Comparison of ENCODE assay signal across 21 mouse cellular contexts in genomic region chrX:106176331-106176730, GRCm38 (mm10). TPM values are rescaled to one million over a fixed set of nuclear protein-coding genes. Genes with fewer than 3 reads are reported as not detected.
A peak's percentile ranks its signal among the peaks of the same experiment; 100 is the strongest.
DNase-seq lines count a peak whose midpoint lies in the region; ATAC-seq and TF ChIP-seq lines count a peak whose summit lies in the region.
"Had no signal": no experiment of that assay in that cellular context is flagged by ENCODE, and none has a peak within 500 bp of the region (broad histone marks: within the 10 kb centered on the region; RNA-seq: fewer than 3 reads in every experiment).

No protein-coding gene starts in this region.

- WGBS in forebrain, embryonic 10.5 days, result 51% methylated on average over 9 of the region's 9 CpGs

- H3K9ac ChIP-seq in ES-Bruce4 (ENCODE audit: low read depth, poor library complexity, severe bottlenecking), result no peak overlapping the region
- H3K9ac ChIP-seq: embryonic facial prominence, embryonic 12.5 days; forebrain, embryonic 12.5 days had no signal

- TF ChIP-seq CTCF in ES-Bruce4 (IDR thresholded peaks at IDR 0.05; ENCODE audit: low read depth, low read length), result no peak

- H3K4me1 ChIP-seq in ES-Bruce4 (ENCODE audit: control insufficient read depth, insufficient read depth, low read length), result no peaks in the 10 kb centered on the region
- no peaks in the 10 kb centered on the region for H3K4me1 ChIP-seq in forebrain, embryonic 10.5 days
- H3K4me1 ChIP-seq: embryonic facial prominence, embryonic 10.5 days; embryonic facial prominence, embryonic 12.5 days; forebrain, embryonic 12.5 days had no signal

- no peak for TF ChIP-seq EP300 in ES-Bruce4 (IDR thresholded peaks at IDR 0.05; ENCODE audit: insufficient read depth, low read depth, low read length)

- no peak for ATAC-seq in activated CD4-positive, CD25-positive, alpha-beta regulatory T cell, adult 4 months
- ATAC-seq: forebrain, embryonic 14.5 days; forebrain, embryonic 16.5 days; Patski had no signal

- H3K9me3 ChIP-seq in ES-Bruce4 (replicated peaks; ENCODE audit: control insufficient read depth, insufficient read depth, low read length, poor library complexity, severe bottlenecking), result no peaks in the 10 kb centered on the region
- no peaks in the 10 kb centered on the region for H3K9me3 ChIP-seq in forebrain, embryonic 10.5 days
- H3K9me3 ChIP-seq: embryonic facial prominence, embryonic 10.5 days; embryonic facial prominence, embryonic 12.5 days; forebrain, embryonic 12.5 days; G1E had no signal

- peak; percentile 65 for DNase-seq in R1 (ENCODE audit: low read depth, low spot score)
- DNase-seq in right cerebral cortex, postnatal 10 days (ENCODE audit: low spot score in 2 of 2), result no peak
- DNase-seq in forebrain, embryonic 10.5 days (ENCODE audit: extremely low spot score, low spot score), result no peak
- DNase-seq: adrenal gland, adult 2 months; adrenal gland, postnatal 10 days; adrenal gland, postnatal 25 days; cerebellum, adult 11 months; cerebellum, adult 18-20 months; cerebellum, adult 9-10 months; cerebellum, postnatal 10 days; cerebellum, postnatal 25 days had no signal

- no peak overlapping the region for H3K27ac ChIP-seq in ES-Bruce4 (ENCODE audit: insufficient read depth, low read length)
- H3K27ac ChIP-seq in forebrain, embryonic 10.5 days, result no peak overlapping the region
- H3K27ac ChIP-seq: embryonic facial prominence, embryonic 10.5 days; embryonic facial prominence, embryonic 12.5 days; forebrain, embryonic 12.5 days had no signal

- TF ChIP-seq POLR2A in ES-Bruce4 (IDR thresholded peaks at IDR 0.05; ENCODE audit: insufficient read depth, low read length), result no peak

- H3K27me3 ChIP-seq in ES-Bruce4 (ENCODE audit: control insufficient read depth, insufficient read depth, low read length, poor library complexity, severe bottlenecking), result no peaks in the 10 kb centered on the region
- peaks cover 9% of the 10 kb centered on the region; the same call in 1 of the 2 replicates for H3K27me3 ChIP-seq in forebrain, embryonic 10.5 days (ENCODE audit: poor library complexity, severe bottlenecking)
- H3K27me3 ChIP-seq: embryonic facial prominence, embryonic 12.5 days; forebrain, embryonic 12.5 days had no signal

- peak overlapping the region; percentile 28; the same call in 1 of the 2 replicates for H3K4me3 ChIP-seq in ES-Bruce4 (ENCODE audit: low read depth, low read length)
- H3K4me3 ChIP-seq in forebrain, embryonic 10.5 days, result no peak overlapping the region
- H3K4me3 ChIP-seq: embryonic facial prominence, embryonic 10.5 days; embryonic facial prominence, embryonic 12.5 days; forebrain, embryonic 12.5 days had no signal

- H3K36me3 ChIP-seq in ES-Bruce4 (ENCODE audit: control insufficient read depth, insufficient read depth, low read length, poor library complexity, severe bottlenecking), result no peaks in the 10 kb centered on the region
- H3K36me3 ChIP-seq in forebrain, embryonic 10.5 days (replicated peaks), result no peaks in the 10 kb centered on the region
- H3K36me3 ChIP-seq: embryonic facial prominence, embryonic 10.5 days; embryonic facial prominence, embryonic 12.5 days; forebrain, embryonic 12.5 days; G1E had no signal

RNA-seq across cellular contexts. Expression of gene Pgk1, which starts 10.6 kb away (rescaled TPM):
- 877 and 973 TPM in 2 replicates for polyA plus RNA-seq in ES-Bruce4 (2011; ENCODE audit: insufficient read depth, insufficient read length, low read depth, missing spikeins)
- polyA plus RNA-seq in activated CD4-positive, CD25-positive, alpha-beta regulatory T cell, adult 4 months (2017; shearing (Covaris generic)), result 100 to 1,000 TPM; 156 to 220 TPM
- 622 and 624 TPM in 2 replicates for polyA plus RNA-seq in forebrain, embryonic 10.5 days (2016; fragmentation: Nextera tagmentation; extraction: Ambion mirVana)

RNA-seq across cellular contexts. Expression of gene Tlr13, which starts 33.3 kb away (rescaled TPM):
- not detected in 2 replicates for polyA plus RNA-seq in ES-Bruce4 (2011; ENCODE audit: insufficient read depth, insufficient read length, low read depth, missing spikeins)
- polyA plus RNA-seq in activated CD4-positive, CD25-positive, alpha-beta regulatory T cell, adult 4 months (2017; shearing (Covaris generic)), result under 1 TPM in 1 of 2 experiments, not detected in 1; 0.18 TPM
- 0.10 and 0.12 TPM in 2 replicates for polyA plus RNA-seq in forebrain, embryonic 10.5 days (2016; fragmentation: Nextera tagmentation; extraction: Ambion mirVana)
- polyA plus RNA-seq: C2C12, G1E, Patski had no signal

RNA-seq across cellular contexts. Expression of gene Taf9b, which starts 44.6 kb away (rescaled TPM):
- polyA plus RNA-seq in ES-Bruce4 (2011; ENCODE audit: insufficient read depth, insufficient read length, low read depth, missing spikeins), result 1.6 TPM in 2 replicates
- 10 to 100 TPM; 54.7 to 60.5 TPM for polyA plus RNA-seq in activated CD4-positive, CD25-positive, alpha-beta regulatory T cell, adult 4 months (2017; shearing (Covaris generic))
- polyA plus RNA-seq in forebrain, embryonic 10.5 days (2016; fragmentation: Nextera tagmentation; extraction: Ambion mirVana), result 8.1 and 8.8 TPM in 2 replicates
